Mouse (Mus musculus) stomach, postnatal 0 days (tissue): Measurements from ENCODE around the gene Sf3a2. TPM values are rescaled to one million over a fixed set of nuclear protein-coding genes. Genes with fewer than 3 reads are reported as not detected.

Experiments
- ATAC-seq: fragments of 200-750 bp; cut with Nextera tagmentation; 2 replicates; pipeline ENCODE4 v1.8.0; 2017; ENCODE audit not compliant: low FRiP score, low TSS enrichment
- DNase-seq: peaks from one replicate; pipeline ENCODE4 v3.0.0-alpha.2; 2016; ENCODE audit warnings: low spot score
- H3K27ac ChIP-seq: fragments of 300-500 bp; sonication (generic); replicated peaks from 2 replicates; pipeline ENCODE4 v1.5.1; 2014; ENCODE audit warnings: mild to moderate bottlenecking, control low read depth
- H3K27me3 ChIP-seq: fragments of 300-500 bp; sonication (generic); 2 replicates; pipeline ENCODE4 v1.6.1; 2014; ENCODE audit warnings: low read length; ENCODE audit not compliant: control insufficient read depth, insufficient read depth
- H3K36me3 ChIP-seq: fragments of 300-500 bp; sonication (generic); 2 replicates; pipeline ENCODE4 v1.6.1; 2014; ENCODE audit warnings: low read length, mixed read lengths; ENCODE audit not compliant: control insufficient read depth, insufficient read depth
- H3K4me1 ChIP-seq: fragments of 300-500 bp; sonication (generic); replicated peaks from 2 replicates; pipeline ENCODE4 v1.6.1; 2014; ENCODE audit warnings: antibody characterized with exemption; ENCODE audit not compliant: control insufficient read depth, insufficient read depth
- H3K4me2 ChIP-seq: fragments of 300-500 bp; sonication (generic); replicated peaks from 2 replicates; pipeline ENCODE4 v1.6.1; 2014; ENCODE audit warnings: low read depth, mild to moderate bottlenecking, control low read depth, moderate library complexity
- H3K4me3 ChIP-seq: fragments of 300-500 bp; sonication (generic); 2 replicates; pipeline ENCODE4 v1.5.1; 2014; ENCODE audit warnings: low read depth, low read length, control low read depth
- H3K9ac ChIP-seq: fragments of 300-500 bp; sonication (generic); 2 replicates; pipeline ENCODE4 v1.6.1; 2014; ENCODE audit warnings: mild to moderate bottlenecking, low read length, control low read depth, mixed read lengths
- H3K9me3 ChIP-seq: fragments of 300-500 bp; sonication (generic); 2 replicates; pipeline ENCODE4 v1.6.1; 2016; ENCODE audit warnings: low read length; ENCODE audit not compliant: control insufficient read depth
- CTCF ChIP-seq: IDR thresholded peaks from 2 replicates; pipeline ENCODE4 v1.5.1; 2016; ENCODE audit warnings: antibody characterized with exemption, low read depth, mild to moderate bottlenecking, moderate library complexity
- EP300 ChIP-seq: optimal IDR thresholded peaks from 2 replicates; pipeline ENCODE3; 2016; ENCODE audit warnings: antibody characterized with exemption
- WGBS: fragments of 180-500 bp; shearing (Covaris S2); extraction: QIAGEN DNeasy Blood & Tissue Kit; methylation state at CpG from one replicate; pipeline ENCODE4 v1.1.7; 2014; 5-methylcytosine and 5-hydroxymethylcytosine counted together
- polyA plus RNA-seq: library from polyadenylated mRNA; unstranded; fragments of >200 nt; fragmentation: Nextera tagmentation; extraction: Ambion mirVana; gene quantifications from 2 replicates; pipeline ENCODE4 v1.2.1, GENCODE M21; 2015

Gene Sf3a2
- polyA plus RNA-seq, 1 experiment from 2014 or later, result 27.7 TPM

DNA sequence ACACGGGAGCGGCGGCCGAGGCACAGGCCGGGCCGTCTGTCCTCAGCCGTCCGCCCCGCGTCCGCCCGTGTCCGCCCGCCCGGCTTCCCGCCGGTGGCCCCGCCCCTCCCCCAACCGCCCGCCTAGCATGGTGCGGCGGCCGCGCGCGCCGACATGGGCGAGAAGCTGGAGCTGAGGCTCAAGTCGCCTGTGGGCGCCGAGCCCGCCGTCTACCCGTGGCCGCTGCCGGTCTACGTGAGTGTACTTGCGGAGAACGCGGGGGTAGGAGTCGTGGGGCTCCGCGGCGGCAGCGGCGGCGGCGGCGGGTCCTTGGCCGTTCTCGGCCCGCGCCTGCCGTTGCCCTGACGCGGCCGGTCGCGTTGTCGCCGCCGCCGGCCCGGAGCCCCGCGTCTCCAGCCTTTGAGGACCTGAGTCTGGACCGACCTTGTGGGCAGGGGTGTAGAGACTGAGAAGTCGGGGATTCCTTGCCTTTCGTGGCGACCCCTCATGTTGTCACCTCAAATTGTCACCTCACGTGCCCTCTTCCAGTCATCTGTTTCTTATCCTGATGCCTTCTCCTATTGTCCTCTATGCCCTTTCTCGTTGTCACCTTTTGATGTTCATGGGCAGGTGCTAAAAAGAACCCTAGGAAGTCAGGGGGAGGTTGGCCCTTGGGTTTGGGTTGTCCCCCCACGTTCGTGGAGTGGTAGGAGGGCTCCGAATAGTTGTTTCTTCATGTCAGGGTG, 42.5 kb upstream of the Sf3a2 start:
- no peak for ATAC-seq
- peaks cover 13% of the 10 kb centered on the region for H3K4me1 ChIP-seq
- under 1% methylated on average over 36 of the region's 75 CpGs for WGBS
- H3K9me3 ChIP-seq, result no peaks in the 10 kb centered on the region
- no peak for TF ChIP-seq CTCF
- no peak for TF ChIP-seq EP300
- no peak for DNase-seq
- H3K27me3 ChIP-seq, result no peaks in the 10 kb centered on the region
- peak overlapping the region; percentile 92 for H3K9ac ChIP-seq
- peak overlapping the region; percentile 88 for H3K4me2 ChIP-seq
- peak overlapping the region; percentile 93 for H3K4me3 ChIP-seq
- H3K27ac ChIP-seq, result peak overlapping the region; percentile 87
- H3K36me3 ChIP-seq, result no peaks in the 10 kb centered on the region

DNA sequence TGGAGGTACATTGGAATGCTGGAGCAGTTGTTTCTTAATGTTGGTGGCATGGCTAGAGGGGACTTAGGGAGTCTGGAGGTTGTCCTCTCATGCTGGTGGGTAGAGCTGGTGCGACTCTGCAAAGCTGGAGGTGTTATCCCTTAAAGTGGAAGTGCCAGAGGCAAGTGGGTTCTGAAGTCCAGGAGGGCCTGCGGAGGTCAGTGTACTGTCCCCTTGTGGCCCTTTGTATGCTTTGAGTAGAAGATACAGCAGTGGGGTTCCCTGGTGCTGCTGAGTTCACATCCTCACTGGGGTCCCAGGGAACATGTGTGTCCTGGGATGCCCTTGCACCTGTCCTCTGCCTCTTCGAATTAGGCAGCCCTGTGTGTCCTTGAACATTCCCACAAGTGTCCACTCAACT, 41.9 kb upstream of the Sf3a2 start:
- H3K36me3 ChIP-seq, result no peaks in the 10 kb centered on the region
- no peaks in the 10 kb centered on the region for H3K9me3 ChIP-seq
- H3K9ac ChIP-seq, result peak overlapping the region; percentile 92
- peak; percentile 37 for TF ChIP-seq CTCF
- no peak for TF ChIP-seq EP300
- no peaks in the 10 kb centered on the region for H3K27me3 ChIP-seq
- peak overlapping the region; percentile 88 for H3K4me2 ChIP-seq
- H3K4me1 ChIP-seq, result peaks cover 13% of the 10 kb centered on the region
- H3K4me3 ChIP-seq, result peak overlapping the region; percentile 93
- DNase-seq (no peak), ATAC-seq (no peak)
- 26% methylated on average over 3 of the region's 3 CpGs for WGBS
- H3K27ac ChIP-seq, result peak overlapping the region; percentile 87; the same call in 1 of the 2 replicates

DNA sequence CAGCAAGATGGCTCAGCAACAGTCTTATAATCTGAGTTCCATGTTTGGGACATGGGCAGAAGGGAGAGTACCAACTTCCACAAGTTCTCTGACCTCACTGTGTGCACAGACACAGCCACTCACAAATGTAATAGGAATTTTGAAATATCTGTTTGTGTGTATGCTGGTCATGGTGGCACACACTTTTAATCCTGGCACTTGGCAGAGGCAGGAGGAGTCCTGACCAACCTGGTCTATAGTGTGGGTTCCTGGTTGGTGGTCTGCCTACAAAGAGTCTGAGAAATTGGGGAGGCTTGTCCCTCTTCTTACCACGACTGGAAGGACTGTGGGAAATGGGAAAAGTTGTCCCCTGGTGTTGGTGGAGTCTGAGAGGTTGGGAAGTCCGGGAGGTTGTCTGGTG, 41.5 kb upstream of the Sf3a2 start:
- H3K9me3 ChIP-seq, result no peaks in the 10 kb centered on the region
- H3K4me3 ChIP-seq, result peak overlapping the region; percentile 93
- WGBS, result 41% methylated on average over 2 of the region's 2 CpGs
- no peaks in the 10 kb centered on the region for H3K27me3 ChIP-seq
- H3K9ac ChIP-seq, result peak overlapping the region; percentile 92; the same call in 1 of the 2 replicates
- H3K4me1 ChIP-seq, result peaks cover 13% of the 10 kb centered on the region
- no peak for TF ChIP-seq CTCF
- no peak for TF ChIP-seq EP300
- ATAC-seq, result no peak
- DNase-seq, result no peak
- H3K27ac ChIP-seq, result no peak overlapping the region
- H3K36me3 ChIP-seq, result no peaks in the 10 kb centered on the region
- H3K4me2 ChIP-seq, result peak overlapping the region; percentile 88

- peaks cover 10% of the 10 kb centered on the region for H3K4me1 ChIP-seq
Observed at GRCm38 (mm10) chr10:80756967-80757366, 41.0 kb upstream of the Sf3a2 start.

DNA sequence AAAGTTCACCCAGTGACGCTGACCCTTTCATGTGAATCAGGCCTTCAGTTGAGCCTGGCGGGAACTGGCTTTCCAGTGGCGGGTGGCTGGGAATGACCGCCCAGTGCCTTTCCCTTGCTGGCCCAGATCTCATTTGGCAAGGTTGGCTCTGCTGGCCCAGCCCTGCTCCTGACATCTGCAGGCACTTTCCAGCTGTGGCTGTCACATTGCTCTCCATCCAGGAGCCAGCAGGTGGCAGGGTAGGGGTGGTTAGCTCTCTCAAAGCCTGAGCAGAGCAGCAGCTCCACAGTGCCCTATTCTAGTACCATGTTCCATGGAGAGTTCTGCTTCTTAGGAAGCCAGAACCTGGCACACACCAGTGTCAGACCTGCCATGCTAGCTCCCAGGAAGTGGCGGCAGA, 40.3 kb upstream of the Sf3a2 start:
- H3K4me3 ChIP-seq, result no peak overlapping the region
- no peaks in the 10 kb centered on the region for H3K27me3 ChIP-seq
- peaks cover 7% of the 10 kb centered on the region for H3K4me1 ChIP-seq
- 24% methylated on average over 5 of the region's 5 CpGs for whole genome bisulfite sequencing
- ATAC-seq (peak; percentile 54), DNase-seq (peak; percentile 85)
- no peak overlapping the region; the same call in 1 of the 2 replicates for H3K27ac ChIP-seq
- no peak for TF ChIP-seq EP300
- TF ChIP-seq CTCF, result peak; percentile 82
- no peak overlapping the region for H3K4me2 ChIP-seq
- H3K9me3 ChIP-seq, result no peaks in the 10 kb centered on the region
- H3K9ac ChIP-seq, result no peak overlapping the region; the same call in 1 of the 2 replicates
- no peaks in the 10 kb centered on the region for H3K36me3 ChIP-seq

More at GRCm38 (mm10) chr10:80756967-80757366, 41.0 kb upstream of the Sf3a2 start:
- TF ChIP-seq EP300, result no peak
- no peak for TF ChIP-seq CTCF
- DNase-seq (no peak), ATAC-seq (no peak)
- Histone ChIP-seq H3K27ac (no peak overlapping the region), H3K9ac (no peak overlapping the region), H3K9me3 (no peaks in the 10 kb centered on the region), H3K27me3 (no peaks in the 10 kb centered on the region), H3K4me2 (peak overlapping the region; percentile 88; the same call in 1 of the 2 replicates), H3K36me3 (no peaks in the 10 kb centered on the region), H3K4me3 (no peak overlapping the region)
- 52% methylated on average over 4 of the region's 4 CpGs for WGBS

GRCm38 (mm10) chr10:80758651-80759050, 39.3 kb upstream of the Sf3a2 start:
- peaks cover 7% of the 10 kb centered on the region for H3K4me1 ChIP-seq
- TF ChIP-seq CTCF, result no peak
- no peak for TF ChIP-seq EP300

More at GRCm38 (mm10) chr10:80758651-80759050, 39.3 kb upstream of the Sf3a2 start:
- H3K27me3 ChIP-seq, result no peaks in the 10 kb centered on the region
- no peak; the same call in 1 of the 2 replicates for ATAC-seq
- no peaks in the 10 kb centered on the region for H3K9me3 ChIP-seq
- H3K9ac ChIP-seq, result no peak overlapping the region
- peak; percentile 45 for DNase-seq
- 59% methylated on average over 7 of the region's 7 CpGs for WGBS
- no peaks in the 10 kb centered on the region for H3K36me3 ChIP-seq
- H3K4me2 ChIP-seq, result no peak overlapping the region
- no peak overlapping the region for H3K27ac ChIP-seq
- H3K4me3 ChIP-seq, result no peak overlapping the region
